Mouse (Mus musculus) midbrain, embryonic 16.5 days (tissue): ENCODE measurements around the gene Lypd5. TPM values are rescaled to one million over a fixed set of nuclear protein-coding genes. Genes with fewer than 3 reads are reported as not detected.
A peak's percentile ranks its signal among the peaks of the same experiment; 100 is the strongest.

Experiments used
- ATAC-seq: fragments of 200-750 bp; cut with Nextera tagmentation; 2 replicates; pipeline ENCODE4 v1.8.0; 2017; ENCODE audit warnings: moderate TSS enrichment
- H3K27ac ChIP-seq: fragments of 300-500 bp; sonication (generic); 2 replicates; pipeline ENCODE4 v1.5.1; 2014; ENCODE audit warnings: mild to moderate bottlenecking, low read length, mixed read lengths
- H3K27me3 ChIP-seq: fragments of 300-500 bp; sonication (generic); 2 replicates; pipeline ENCODE4 v1.6.1; 2014; ENCODE audit warnings: low read depth, low read length, mixed read lengths; ENCODE audit not compliant: control insufficient read depth, insufficient read depth
- H3K36me3 ChIP-seq: fragments of 300-500 bp; sonication (generic); 2 replicates; pipeline ENCODE4 v1.6.1; 2014; ENCODE audit warnings: mild to moderate bottlenecking, low read length, moderate library complexity, mixed read lengths; ENCODE audit not compliant: control insufficient read depth, insufficient read depth
- H3K4me1 ChIP-seq: fragments of 300-500 bp; sonication (generic); 2 replicates; pipeline ENCODE4 v1.6.1; 2014; ENCODE audit warnings: mild to moderate bottlenecking, low read length, mixed read lengths; ENCODE audit not compliant: control insufficient read depth, insufficient read depth
- H3K4me2 ChIP-seq: fragments of 300-500 bp; sonication (generic); 2 replicates; pipeline ENCODE4 v1.6.1; 2014; ENCODE audit warnings: mild to moderate bottlenecking, low read length, mixed read lengths
- H3K4me3 ChIP-seq: fragments of 300-500 bp; sonication (generic); 2 replicates; pipeline ENCODE4 v1.5.1; 2014; ENCODE audit warnings: low read depth, mild to moderate bottlenecking, low read length, moderate library complexity, mixed read lengths
- H3K9ac ChIP-seq: fragments of 300-500 bp; sonication (generic); 2 replicates; pipeline ENCODE4 v1.6.1; 2014; ENCODE audit warnings: low read depth, low read length, mixed read lengths
- H3K9me3 ChIP-seq: fragments of 300-500 bp; sonication (generic); replicated peaks from 2 replicates; pipeline ENCODE4 v1.6.1; 2014; ENCODE audit warnings: mild to moderate bottlenecking, low read length, mixed read lengths; ENCODE audit not compliant: control insufficient read depth, poor library complexity, severe bottlenecking
- WGBS: fragments of 180-500 bp; shearing (Covaris S2); extraction: QIAGEN DNeasy Blood & Tissue Kit; methylation state at CpG from one replicate; pipeline ENCODE4 v1.1.7; 2014; 5-methylcytosine and 5-hydroxymethylcytosine counted together
- polyA plus RNA-seq: library from polyadenylated mRNA; unstranded; fragments of >200 nt; fragmentation: Nextera tagmentation; extraction: Ambion mirVana; gene quantifications from 2 replicates; pipeline ENCODE4 v1.2.1, GENCODE M21; 2015

The Lypd5 gene
- polyA plus RNA-seq, 1 experiment from 2014 or later, result not detected

DNA sequence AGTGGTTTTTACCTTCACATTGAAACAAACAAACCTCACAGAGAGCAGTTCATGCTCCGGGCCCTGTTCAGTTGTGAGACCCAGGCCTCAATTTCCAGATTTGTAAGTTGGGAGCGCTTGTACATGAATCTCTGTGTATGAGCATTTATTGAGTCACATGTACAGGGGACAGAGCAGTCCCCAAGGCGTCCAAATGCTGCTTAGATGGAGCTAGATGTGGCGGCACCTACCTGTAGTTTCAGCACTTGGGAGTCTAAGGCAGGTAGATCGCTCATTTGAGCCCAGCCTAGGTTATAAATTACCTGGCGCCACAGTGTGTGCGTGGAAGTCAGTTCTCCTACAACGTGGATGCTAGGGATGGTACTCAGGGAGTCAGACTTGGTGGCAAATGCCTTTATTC, 27.5 kb downstream of the Lypd5 start:
- Histone ChIP-seq H3K36me3 (no peaks in the 10 kb centered on the region), H3K27me3 (no peaks in the 10 kb centered on the region; the same call in none of the 2 replicates), H3K4me3 (no peak overlapping the region), H3K9me3 (no peaks in the 10 kb centered on the region), H3K9ac (no peak overlapping the region), H3K27ac (no peak overlapping the region), H3K4me2 (no peak overlapping the region), H3K4me1 (peaks cover 5% of the 10 kb centered on the region)
- WGBS, result 94% methylated on average over 8 of the region's 8 CpGs
- no peak for ATAC-seq

DNA sequence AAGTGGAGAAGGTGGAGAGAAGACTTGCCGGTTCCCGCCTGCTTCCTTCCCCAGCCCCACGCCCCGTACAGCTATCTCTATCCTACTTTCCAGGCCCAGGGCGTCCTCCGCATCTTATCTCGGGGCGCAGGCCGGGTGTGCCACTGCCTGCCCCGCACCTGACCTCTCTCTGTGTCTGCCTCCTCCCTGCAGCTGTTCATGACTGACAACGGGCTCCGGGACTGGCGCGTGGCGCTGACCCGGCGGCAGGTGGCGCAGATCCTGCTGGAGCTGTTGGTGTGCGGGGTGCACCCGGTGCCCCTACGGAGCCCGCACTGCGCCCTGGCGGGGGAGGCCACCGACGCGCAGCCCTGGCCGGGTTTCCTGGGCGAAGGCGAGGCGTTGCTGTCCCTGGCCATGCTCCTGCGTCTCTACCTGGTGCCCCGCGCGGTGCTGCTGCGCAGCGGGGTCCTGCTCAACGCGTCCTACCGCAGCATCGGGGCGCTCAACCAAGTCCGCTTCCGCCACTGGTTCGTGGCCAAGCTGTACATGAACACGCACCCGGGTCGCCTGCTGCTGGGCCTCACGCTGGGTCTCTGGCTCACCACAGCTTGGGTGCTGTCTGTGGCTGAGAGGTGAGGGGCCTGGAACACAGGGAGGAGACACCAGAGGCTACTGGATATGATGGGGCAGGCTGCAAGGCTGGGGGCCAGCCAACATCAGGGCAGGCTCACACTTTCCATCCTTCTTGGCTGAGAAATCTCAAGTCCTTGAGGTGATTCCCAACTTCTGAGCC, 28.3 kb downstream of the Lypd5 start:
- Histone ChIP-seq H3K4me1 (peaks cover 5% of the 10 kb centered on the region), H3K4me2 (peak overlapping the region; percentile 48), H3K27ac (no peak overlapping the region), H3K36me3 (no peaks in the 10 kb centered on the region), H3K27me3 (no peaks in the 10 kb centered on the region; the same call in none of the 2 replicates), H3K4me3 (peak overlapping the region; percentile 22), H3K9me3 (no peaks in the 10 kb centered on the region), H3K9ac (peak overlapping the region; percentile 52; the same call in 1 of the 2 replicates)
- 9% methylated on average over 49 of the region's 49 CpGs for WGBS
- no peak for ATAC-seq

DNA sequence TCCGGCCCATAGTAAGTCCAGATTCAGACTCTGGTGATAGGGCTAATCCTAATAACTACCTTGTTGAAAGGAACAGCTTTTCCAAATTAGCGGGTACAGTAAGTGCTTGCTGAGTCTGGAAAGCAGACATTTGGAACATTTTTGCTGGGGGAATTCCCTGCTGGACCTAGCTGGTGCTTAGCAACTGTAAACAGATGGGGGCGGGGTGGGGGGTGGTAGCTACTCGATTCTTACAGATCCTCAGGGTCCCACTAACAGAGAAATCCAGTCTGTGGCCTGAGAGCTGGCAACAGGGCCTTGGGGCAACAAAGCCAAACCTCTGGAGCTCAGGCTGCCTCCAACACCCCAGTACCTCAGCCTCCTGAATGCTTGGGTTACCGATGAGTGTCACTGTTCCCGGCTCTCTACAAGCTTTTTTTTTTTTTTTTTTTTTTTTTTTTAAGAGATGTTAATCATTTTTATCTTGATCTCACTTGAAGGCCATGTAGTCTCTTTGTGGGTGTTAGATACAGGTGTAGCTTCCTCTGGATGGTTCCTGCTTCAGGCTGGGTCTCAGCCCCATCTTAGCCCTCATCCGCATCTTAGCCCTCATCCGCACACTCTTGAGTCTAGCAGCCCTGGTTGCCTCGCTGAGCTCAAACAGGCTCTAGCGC, 29.2 kb downstream of the Lypd5 start:
- no peak for ATAC-seq
- Histone ChIP-seq H3K9ac (no peak overlapping the region), H3K4me3 (no peak overlapping the region), H3K36me3 (no peaks in the 10 kb centered on the region), H3K4me2 (no peak overlapping the region), H3K27me3 (no peaks in the 10 kb centered on the region; the same call in none of the 2 replicates), H3K4me1 (peaks cover 5% of the 10 kb centered on the region), H3K27ac (no peak overlapping the region), H3K9me3 (no peaks in the 10 kb centered on the region)
- 74% methylated on average over 10 of the region's 10 CpGs for WGBS

DNA sequence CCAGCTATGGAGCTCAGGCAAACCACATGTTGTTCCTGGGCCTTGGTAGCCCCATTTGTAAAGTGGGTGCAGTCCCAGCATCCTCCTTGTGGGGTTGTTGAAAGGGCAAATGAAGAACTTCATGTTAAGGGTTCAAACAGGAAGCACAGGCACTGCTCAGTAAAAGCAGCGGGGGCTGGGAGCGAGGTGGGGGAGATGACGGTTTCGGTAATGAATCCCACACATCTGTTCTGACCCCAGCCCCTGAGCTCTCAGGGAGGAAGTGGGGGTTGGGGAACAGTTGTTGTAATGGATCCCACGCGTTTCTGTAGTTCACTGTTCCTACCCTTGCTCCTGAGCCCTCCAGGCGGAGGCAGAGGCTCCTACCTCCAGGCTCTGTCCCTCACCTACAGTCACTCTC, 30.9 kb downstream of the Lypd5 start:
- Histone ChIP-seq H3K9me3 (no peaks in the 10 kb centered on the region), H3K4me1 (peaks cover 3% of the 10 kb centered on the region; the same call in 1 of the 2 replicates), H3K27ac (no peak overlapping the region), H3K9ac (no peak overlapping the region), H3K27me3 (no peaks in the 10 kb centered on the region; the same call in none of the 2 replicates), H3K4me3 (no peak overlapping the region), H3K36me3 (no peaks in the 10 kb centered on the region), H3K4me2 (no peak overlapping the region)
- no peak for ATAC-seq
- 78% methylated on average over 7 of the region's 7 CpGs for WGBS

DNA sequence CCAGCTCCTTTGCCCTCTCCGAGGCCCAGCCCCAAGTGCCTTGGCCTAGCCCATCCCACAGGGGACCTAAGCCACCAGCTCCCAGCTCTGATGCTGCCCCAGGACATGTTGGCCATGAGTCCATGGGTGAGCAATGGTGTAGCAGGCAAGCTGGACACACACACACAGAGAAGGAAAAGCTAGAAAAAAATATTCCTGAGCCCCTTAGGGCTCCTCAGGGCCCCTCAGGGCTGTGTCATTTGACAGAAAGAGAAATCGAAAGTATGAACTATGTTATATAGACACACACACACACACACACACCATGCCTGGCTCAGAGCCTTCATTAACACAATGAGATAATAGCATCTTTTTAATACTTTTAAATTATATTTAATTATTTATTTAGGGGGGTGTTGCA, 31.4 kb downstream of the Lypd5 start:
- Histone ChIP-seq H3K4me2 (no peak overlapping the region), H3K27ac (no peak overlapping the region), H3K36me3 (no peaks in the 10 kb centered on the region), H3K9ac (no peak overlapping the region), H3K4me3 (no peak overlapping the region), H3K27me3 (no peaks in the 10 kb centered on the region; the same call in none of the 2 replicates), H3K4me1 (peaks cover 3% of the 10 kb centered on the region; the same call in 1 of the 2 replicates), H3K9me3 (no peaks in the 10 kb centered on the region)
- WGBS, result 74% methylated on average over 2 of the region's 2 CpGs
- no peak for ATAC-seq

DNA sequence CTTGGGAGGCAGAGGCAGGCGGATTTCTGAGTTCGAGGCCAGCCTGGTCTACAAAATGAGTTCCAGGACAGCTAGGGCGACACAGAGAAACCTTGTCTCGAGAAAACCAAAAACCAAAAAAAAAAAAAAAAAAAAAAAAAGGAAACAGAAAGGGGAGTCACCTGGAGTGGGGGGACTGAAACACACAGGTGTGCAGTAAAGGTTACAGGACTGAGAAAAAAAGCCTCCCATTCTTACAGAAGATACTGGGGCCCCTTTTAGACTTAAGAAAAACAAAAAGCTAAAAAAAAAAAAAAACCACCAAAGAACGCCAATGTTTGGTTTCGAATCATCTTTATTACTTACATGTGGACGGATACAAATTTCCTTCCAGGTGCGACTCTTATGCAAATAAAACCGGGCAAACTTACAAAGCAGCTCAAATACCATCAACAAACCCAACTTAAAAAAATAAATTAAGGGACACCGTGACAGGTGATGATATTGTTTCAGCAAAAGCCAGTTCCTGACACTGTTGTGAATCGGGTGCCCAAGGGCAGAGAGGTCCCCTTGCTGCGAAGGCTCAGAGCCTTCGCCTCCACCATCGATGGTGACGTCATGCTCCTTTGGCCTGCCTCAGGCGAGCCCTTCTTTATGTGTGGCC, 33.9 kb downstream of the Lypd5 start:
- H3K4me1 ChIP-seq, result no peaks in the 10 kb centered on the region
- 81% methylated on average over 16 of the region's 16 CpGs for WGBS
- no peak for ATAC-seq
- H3K4me2 ChIP-seq, result no peak overlapping the region
- no peaks in the 10 kb centered on the region for H3K27me3 ChIP-seq
- no peak overlapping the region for H3K9ac ChIP-seq
- no peak overlapping the region for H3K4me3 ChIP-seq
- H3K9me3 ChIP-seq, result no peaks in the 10 kb centered on the region
- H3K36me3 ChIP-seq, result no peaks in the 10 kb centered on the region
- no peak overlapping the region for H3K27ac ChIP-seq

DNA sequence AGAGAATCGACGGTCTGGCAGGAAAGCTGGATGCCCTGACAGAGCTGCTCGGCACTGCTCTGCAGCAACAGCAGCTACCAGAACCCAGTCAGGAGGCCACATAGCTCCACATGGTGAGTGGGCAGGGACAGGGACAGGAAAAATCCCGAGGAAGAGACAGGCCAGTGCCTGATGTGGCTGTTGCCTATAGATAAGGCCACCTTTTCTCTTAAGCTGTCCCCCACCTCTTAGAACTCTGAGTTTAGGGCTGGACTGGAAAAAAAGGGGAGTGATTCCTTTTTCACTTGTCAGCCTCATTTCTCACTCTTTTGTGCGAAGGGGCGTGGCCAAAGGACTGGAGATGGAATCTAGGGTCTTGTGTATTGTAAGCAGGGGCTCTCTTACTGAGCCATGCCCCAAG, 35.1 kb downstream of the Lypd5 start:
- no peak overlapping the region for H3K9ac ChIP-seq
- H3K4me3 ChIP-seq, result no peak overlapping the region
- H3K4me1 ChIP-seq, result no peaks in the 10 kb centered on the region
- no peak overlapping the region for H3K4me2 ChIP-seq
- WGBS, result 73% methylated on average over 6 of the region's 6 CpGs
- H3K9me3 ChIP-seq, result no peaks in the 10 kb centered on the region
- no peak for ATAC-seq
- H3K27me3 ChIP-seq, result no peaks in the 10 kb centered on the region
- no peaks in the 10 kb centered on the region for H3K36me3 ChIP-seq
- no peak overlapping the region for H3K27ac ChIP-seq

DNA sequence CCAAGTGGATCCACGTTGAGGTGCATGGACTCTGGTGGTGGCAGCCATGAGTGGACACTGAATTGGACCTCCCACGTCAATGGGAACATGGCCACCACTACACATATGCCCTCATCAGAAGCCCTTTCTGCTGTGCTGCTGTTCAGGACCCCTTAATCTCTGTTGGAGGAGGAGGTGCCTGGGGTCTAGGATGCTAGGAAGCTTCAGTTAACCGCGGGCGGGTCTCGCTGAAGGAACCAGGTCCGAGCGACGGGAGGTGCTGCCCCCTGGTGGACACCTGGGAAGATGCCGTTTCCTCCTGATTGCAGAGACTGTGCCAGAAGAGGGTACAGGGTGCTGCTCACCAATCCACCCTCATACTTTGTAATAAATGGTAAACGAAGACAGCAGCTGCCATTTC, 35.8 kb downstream of the Lypd5 start:
- Histone ChIP-seq H3K4me2 (peak overlapping the region; percentile 18; the same call in 1 of the 2 replicates), H3K4me3 (no peak overlapping the region; the same call in 1 of the 2 replicates), H3K27ac (no peak overlapping the region), H3K4me1 (no peaks in the 10 kb centered on the region), H3K9me3 (no peaks in the 10 kb centered on the region), H3K27me3 (no peaks in the 10 kb centered on the region), H3K9ac (no peak overlapping the region), H3K36me3 (no peaks in the 10 kb centered on the region)
- 8% methylated on average over 11 of the region's 11 CpGs for WGBS
- peak; percentile 19; the same call in 1 of the 2 replicates for ATAC-seq
